Mouse (Mus musculus): ENCODE results near the gene Adcy9. TPM values are rescaled to one million over a fixed set of nuclear protein-coding genes. Genes with fewer than 3 reads are reported as not detected.
A peak's percentile ranks its signal among the peaks of the same experiment; 100 is the strongest.

Adcy9 gene
- total and polyA plus RNA-seq, 3 experiments = 3.0 to 4.3 TPM; not detected in 1

- TF ChIP-seq SMC3 (IDR thresholded peaks at IDR 0.05; ENCODE audit: low read depth, low read length) (peak; percentile 3; the same call in 1 of the 2 replicates), ZKSCAN1 (IDR thresholded peaks at IDR 0.05; ENCODE audit: low read depth, low read length) (no peak), NRF1 (IDR thresholded peaks at IDR 0.05; ENCODE audit: insufficient read depth, low read depth, low read length, poor library complexity, severe bottlenecking) (no peak)
Observed at GRCm38 (mm10) chr16:4414881-4415585, 5.3 kb downstream of the Adcy9 start (continued).

GRCm38 (mm10) chr16:4413988-4414880 is 6.1 kb downstream of the Adcy9 start:
- peaks cover 4 to 42% of the 10 kb centered on the region in 2 experiments; a peak in 3 of 4 replicates for H3K36me3 ChIP-seq (ENCODE audit: control insufficient read depth in 1 of 2, insufficient read depth in 2 of 2, low read length in 2 of 2)
- peak overlapping the region; percentile 96 for H3K27ac ChIP-seq (ENCODE audit: control insufficient read depth, low read depth, low read length)
- DNase-seq (ENCODE audit: low read depth, low spot score) = peak; percentile 95
- H3K9me3 ChIP-seq (replicated peaks; ENCODE audit: insufficient read depth, low read length) = no peaks in the 10 kb centered on the region
- H3K27me3 ChIP-seq (ENCODE audit: control insufficient read depth in 1 of 2, insufficient read depth in 2 of 2, low read length in 2 of 2) = no peaks in the 10 kb centered on the region
- peak overlapping the region; percentile 32 to 63 for H3K4me3 ChIP-seq (ENCODE audit: control insufficient read depth in 1 of 2, insufficient read depth in 1 of 2, low read depth in 2 of 2, low read length in 2 of 2)
- peaks cover 29 to 46% of the 10 kb centered on the region in 2 experiments for H3K4me1 ChIP-seq (ENCODE audit: control insufficient read depth in 1 of 2, insufficient read depth in 2 of 2, low read length in 2 of 2)
- peaks cover 32% of the 10 kb centered on the region for H3K79me2 ChIP-seq (ENCODE audit: control insufficient read depth, insufficient read depth, low read length, poor library complexity)
- H3K9ac ChIP-seq (ENCODE audit: control insufficient read depth, low read depth, low read length, poor library complexity, severe bottlenecking) = peak overlapping the region; percentile 75
- TF ChIP-seq SMC3 (IDR thresholded peaks at IDR 0.05; ENCODE audit: low read depth, low read length) = no peak
- no peak for TF ChIP-seq USF2 (IDR thresholded peaks at IDR 0.05; ENCODE audit: borderline replicate concordance in 1 of 2, insufficient read depth in 1 of 2, low read depth in 1 of 2, low read length in 2 of 2)
- peak; percentile 99 for TF ChIP-seq TCF12 (IDR thresholded peaks at IDR 0.05; ENCODE audit: low read depth, low read length)
- no peak for TF ChIP-seq RAD21 (IDR thresholded peaks at IDR 0.05; ENCODE audit: low read depth, low read length)
- peak; percentile 18; the same call in 1 of the 2 replicates for TF ChIP-seq ELF1 (IDR thresholded peaks at IDR 0.05; ENCODE audit: low read depth, low read length)
- TF ChIP-seq MXI1 (IDR thresholded peaks at IDR 0.05; ENCODE audit: low read depth, low read length) = no peak; the same call in 1 of the 2 replicates
- no peak; the same call in 1 of the 2 replicates for TF ChIP-seq ZMIZ1 (IDR thresholded peaks at IDR 0.05; ENCODE audit: low read depth, low read length)
- peak; percentile 52 for TF ChIP-seq CHD2 (IDR thresholded peaks at IDR 0.05; ENCODE audit: low read length)
- TF ChIP-seq ZKSCAN1 (IDR thresholded peaks at IDR 0.05; ENCODE audit: low read depth, low read length) = no peak
- peak; percentile 81; the same call in 1 of the 2 replicates for TF ChIP-seq MEF2A (IDR thresholded peaks at IDR 0.05; ENCODE audit: extremely low read depth, insufficient replicate concordance, low read depth, low read length, poor library complexity, severe bottlenecking)
- TF ChIP-seq EP300 (IDR thresholded peaks at IDR 0.05; ENCODE audit: low read depth in 1 of 2, low read length in 2 of 2) = peak; percentile 99
- no peak for TF ChIP-seq E2F4 (IDR thresholded peaks at IDR 0.05; ENCODE audit: borderline replicate concordance, low read depth, low read length)
- TF ChIP-seq HCFC1 (IDR thresholded peaks at IDR 0.05; ENCODE audit: low read depth, low read length) = peak; percentile 49
- peak; percentile 96 for TF ChIP-seq ETS1 (IDR thresholded peaks at IDR 0.05; ENCODE audit: low read depth, low read length)
- peak; percentile 61; the same call in 1 of the 2 replicates for TF ChIP-seq POLR2AphosphoS2 (IDR thresholded peaks at IDR 0.05; ENCODE audit: low read length)
- no peak for TF ChIP-seq UBTF (IDR thresholded peaks at IDR 0.05; ENCODE audit: borderline replicate concordance, insufficient read depth, low read depth, low read length)
- no peak for TF ChIP-seq ZNF384 (IDR thresholded peaks at IDR 0.05; ENCODE audit: low read depth, low read length)
- TF ChIP-seq GATA1 (IDR thresholded peaks at IDR 0.05; ENCODE audit: low read depth, low read length) = peak; percentile 99
- TF ChIP-seq TAL1 (IDR thresholded peaks at IDR 0.05; ENCODE audit: low read length) = peak; percentile 98
- TF ChIP-seq MYB (IDR thresholded peaks at IDR 0.05; ENCODE audit: low read depth, low read length) = peak; percentile 68
- TF ChIP-seq POLR2A (IDR thresholded peaks at IDR 0.05; ENCODE audit: control insufficient read depth in 1 of 2, insufficient read depth in 1 of 2, low read depth in 1 of 2, low read length in 2 of 2, poor library complexity in 1 of 2) = no peak; a peak in 1 of 4 replicates
- TF ChIP-seq SIN3A (IDR thresholded peaks at IDR 0.05; ENCODE audit: low read length) = peak; percentile 83
- 0 out of 2 replicates have a peak, but pooled peaks have one; percentile 53 for TF ChIP-seq JUND (IDR thresholded peaks at IDR 0.05; ENCODE audit: low read depth, low read length)
- TF ChIP-seq NRF1 (IDR thresholded peaks at IDR 0.05; ENCODE audit: insufficient read depth, low read depth, low read length, poor library complexity, severe bottlenecking) = no peak
- no peak for TF ChIP-seq GABPA (IDR thresholded peaks at IDR 0.05; ENCODE audit: low read depth, low read length)
- peak; percentile 75; the same call in 1 of the 2 replicates for TF ChIP-seq BHLHE40 (IDR thresholded peaks at IDR 0.05; ENCODE audit: borderline replicate concordance, low read depth, low read length)
- no peak for TF ChIP-seq POLR2AphosphoS5 (IDR thresholded peaks at IDR 0.05; ENCODE audit: borderline replicate concordance, low read depth, low read length)
- TF ChIP-seq CTCF (IDR thresholded peaks at IDR 0.05 in 2 of 3, conservative IDR thresholded peaks at IDR 0.05 in 1 of 3; ENCODE audit: control insufficient read depth in 1 of 3, insufficient read depth in 1 of 3, low read depth in 2 of 3, low read length in 3 of 3, poor library complexity in 1 of 3, severe bottlenecking in 1 of 3) = no peak
- no peak for TF ChIP-seq USF1 (IDR thresholded peaks at IDR 0.05; ENCODE audit: low read depth, low read length)

All from MEL (cell line).